Mouse (Mus musculus): ENCODE data around the gene Atp6v0b.

Atp6v0b gene

DNA sequence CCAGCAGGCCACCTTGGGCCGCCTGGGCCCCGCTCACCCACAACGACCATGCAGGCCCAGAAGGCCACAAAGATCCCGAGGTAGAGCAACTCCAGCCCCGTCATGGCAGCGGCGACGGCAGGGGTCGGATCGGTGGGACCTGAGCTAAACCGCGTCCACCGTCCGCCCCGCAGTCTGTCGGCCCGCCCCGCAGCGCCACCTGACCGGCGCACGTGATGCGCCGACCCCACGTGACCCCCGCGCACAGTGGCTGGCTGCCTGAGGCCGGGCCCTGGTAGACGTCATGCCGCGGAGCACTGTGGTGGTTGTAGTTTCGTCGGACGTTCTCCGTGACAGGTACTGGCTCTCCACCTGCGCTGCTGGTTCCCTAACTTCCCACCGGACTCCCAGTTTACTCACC is at the start of gene Atp6v0b:
TSS of gene Atp6v0b (minus strand) at position 201 of the 400 bp plus-strand sequence.
- peak; percentile 80 to 90 for DNase-seq (ENCODE audit: low spot score in 2 of 2)

DNA sequence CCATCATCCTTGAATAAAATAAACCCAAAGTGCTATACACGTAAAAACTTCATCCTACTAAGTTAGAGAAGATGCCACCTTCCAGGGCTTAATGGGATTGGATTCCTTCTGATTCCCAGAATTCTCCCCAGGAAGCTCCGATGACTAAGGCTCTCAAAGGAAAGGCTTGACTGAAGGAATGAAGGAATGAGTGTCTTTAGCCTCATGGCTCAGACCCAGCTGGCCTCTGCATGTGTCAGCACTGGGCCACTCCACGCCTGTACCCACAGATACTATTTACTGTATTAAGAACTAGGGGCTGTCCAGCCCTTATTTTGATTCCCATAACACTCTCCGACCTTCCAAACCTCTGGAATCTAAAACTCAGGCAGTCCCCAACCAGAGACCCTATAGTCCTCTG is 46.9 kb upstream of the Atp6v0b start:
- DNase-seq (ENCODE audit: low spot score in 2 of 2): no peak

DNA sequence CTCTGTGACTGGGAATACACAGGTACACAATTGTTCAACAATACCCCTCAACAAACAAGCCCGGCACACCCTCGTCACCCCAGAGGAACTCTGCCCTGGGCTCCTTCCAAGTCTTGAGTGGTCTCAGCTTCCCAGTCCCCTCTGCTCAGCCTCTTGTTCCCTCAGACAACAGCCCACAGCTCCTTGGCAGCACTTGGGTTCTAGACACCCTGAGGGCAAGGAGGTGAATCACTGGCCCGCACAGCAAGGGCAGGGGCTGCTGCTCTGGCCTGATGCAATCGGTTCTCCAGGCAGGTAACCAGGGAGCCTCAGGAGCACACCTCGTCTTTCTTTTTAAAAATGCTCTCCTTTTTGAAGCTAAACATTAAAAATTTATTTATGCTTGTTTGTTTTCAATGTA is 46.1 kb upstream of the Atp6v0b start:
- no peak for DNase-seq (ENCODE audit: low spot score in 2 of 2)

DNA sequence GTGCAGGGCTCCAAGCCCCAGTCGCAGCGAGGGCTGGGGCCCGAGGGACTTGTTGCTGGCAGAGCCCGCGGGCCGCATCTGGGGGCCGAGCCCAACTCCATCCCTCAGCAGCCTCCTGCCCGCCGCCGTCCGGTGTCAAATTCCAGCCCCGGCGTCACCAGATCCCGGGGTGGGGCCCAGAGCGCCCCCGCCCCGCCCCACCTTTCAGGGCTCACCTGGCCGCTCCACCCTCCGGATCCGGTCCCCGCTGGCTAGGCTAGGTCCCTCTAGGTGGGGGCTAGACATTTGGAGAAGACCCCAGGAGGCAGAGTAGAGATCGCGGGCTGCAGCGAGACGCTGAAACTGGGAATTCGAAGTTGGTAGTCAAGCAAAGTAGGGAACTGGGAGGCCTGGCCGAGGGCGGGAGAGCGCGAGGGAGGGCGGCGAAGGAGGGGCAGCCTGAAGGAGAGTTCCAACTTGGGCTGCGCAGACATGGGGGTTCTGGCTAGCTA is 42.3 kb upstream of the Atp6v0b start, which contains the start of gene Artn:
TSS of gene Artn (minus strand) at position 373 of the 491 bp plus-strand sequence.
- DNase-seq (ENCODE audit: low spot score in 2 of 2): no peak

DNA sequence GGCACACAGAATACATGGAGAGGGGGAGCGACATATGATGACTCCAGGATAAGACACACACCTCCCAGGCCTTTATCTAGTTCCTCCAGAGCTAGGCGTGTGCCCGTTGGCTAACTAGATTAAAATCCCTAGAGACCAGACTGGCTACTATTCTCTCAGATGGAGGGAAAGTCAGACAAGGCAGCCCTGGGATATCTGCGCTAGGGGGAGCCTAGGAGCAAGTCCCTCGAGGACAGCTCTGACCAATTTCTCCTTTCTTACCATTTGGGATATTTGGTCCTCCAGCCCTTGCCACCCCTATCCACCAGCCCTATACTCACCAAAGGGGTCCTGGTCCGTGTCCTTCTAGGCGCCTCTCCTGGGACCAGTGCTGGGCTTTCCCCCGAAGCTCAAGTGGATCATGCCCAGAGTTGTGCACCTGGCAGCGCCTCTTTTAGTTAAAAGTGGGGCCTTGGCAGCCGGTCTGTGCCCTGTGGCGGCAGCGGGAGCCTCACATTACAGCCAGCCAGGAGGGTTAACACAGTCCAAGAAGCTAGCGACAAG is 41.6 kb upstream of the Atp6v0b start:
- DNase-seq (ENCODE audit: low spot score in 2 of 2): no peak

DNA sequence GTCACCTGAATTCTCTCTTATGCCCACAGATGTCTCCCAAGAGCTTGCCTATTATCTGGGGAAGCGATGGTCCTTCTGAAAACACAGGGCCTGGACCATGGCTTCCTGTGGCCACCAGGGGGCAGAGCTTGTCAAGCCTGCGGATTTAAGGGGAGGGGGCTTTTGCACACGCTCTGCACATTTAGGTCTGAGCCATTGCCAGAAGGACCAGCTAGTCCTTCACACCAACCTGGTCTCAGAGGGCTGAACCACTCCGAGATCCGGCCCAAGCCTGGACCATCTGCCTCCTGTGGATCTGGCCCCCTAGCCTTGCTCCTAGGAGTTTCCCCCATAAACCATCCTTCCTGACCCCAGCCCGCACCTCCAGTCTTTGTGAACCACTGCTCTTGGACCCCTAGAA is 41.1 kb upstream of the Atp6v0b start:
- no peak for DNase-seq (ENCODE audit: low spot score in 2 of 2)

DNA sequence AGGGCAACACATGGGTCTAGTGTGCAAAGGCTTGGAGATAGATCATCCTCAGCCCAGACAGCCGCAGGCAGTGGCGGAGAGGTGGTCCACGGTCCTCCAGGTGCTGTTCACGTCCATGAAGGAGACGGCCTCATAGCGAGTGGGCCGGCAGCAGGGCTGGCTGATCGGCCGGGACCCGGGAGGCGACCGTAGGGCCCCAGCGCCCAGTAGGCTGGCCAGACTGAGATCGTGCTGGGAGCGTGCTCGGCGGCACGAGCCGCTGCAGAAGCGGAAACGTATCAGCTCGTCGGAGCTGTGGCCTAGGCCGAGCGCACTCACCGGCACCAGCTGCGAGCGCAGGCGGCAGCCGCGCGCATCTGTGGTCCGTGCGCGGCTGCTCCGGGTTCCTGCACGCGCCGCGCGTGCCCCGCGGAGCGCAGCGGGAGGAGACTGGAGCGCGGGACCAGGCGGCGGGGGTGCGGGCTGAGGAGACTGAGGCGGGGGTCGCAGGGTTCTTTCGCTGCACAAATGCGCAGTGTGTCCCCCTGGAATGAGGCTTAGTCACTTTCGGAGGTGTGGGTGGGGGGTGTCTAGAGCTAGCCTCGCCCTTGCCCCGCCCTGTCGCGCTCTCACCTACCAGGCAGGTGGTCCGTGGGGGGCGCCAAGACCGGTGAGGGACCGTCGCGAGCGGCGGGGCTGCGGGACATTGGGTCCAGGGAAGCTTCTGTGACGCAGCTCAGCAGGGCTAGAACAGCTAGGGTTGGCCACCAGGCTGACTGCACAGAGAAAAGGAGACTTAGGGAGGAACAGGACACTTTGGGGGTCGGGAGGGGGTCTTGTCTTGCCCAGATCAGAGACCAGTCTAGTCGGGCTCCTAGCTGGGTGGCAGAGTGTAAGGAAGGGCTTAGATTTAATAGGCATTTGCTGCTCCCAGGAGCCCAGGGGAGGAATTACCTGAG is 39.7 kb upstream of the Atp6v0b start:
- DNase-seq (ENCODE audit: low spot score in 2 of 2): no peak

DNA sequence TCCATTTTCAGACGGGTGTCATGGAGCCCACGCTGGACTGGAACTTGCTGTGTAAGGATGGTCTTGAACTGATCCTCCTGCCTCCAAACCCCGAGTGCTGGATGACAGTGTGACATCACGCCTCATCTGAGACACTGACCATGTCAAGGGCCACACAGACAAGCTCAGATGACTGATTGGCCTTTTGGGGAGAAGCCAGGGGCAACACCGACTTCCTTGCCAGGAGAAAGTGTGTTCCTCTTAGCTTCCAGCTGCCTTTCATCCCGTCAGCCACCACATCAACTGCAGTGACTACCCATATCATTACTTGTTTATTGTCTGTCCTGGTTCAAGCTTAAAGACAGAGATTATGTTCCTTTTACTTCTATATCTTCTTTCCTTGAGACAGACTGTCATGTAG is 37.8 kb upstream of the Atp6v0b start:
- no peak for DNase-seq (ENCODE audit: low spot score in 2 of 2)

DNA sequence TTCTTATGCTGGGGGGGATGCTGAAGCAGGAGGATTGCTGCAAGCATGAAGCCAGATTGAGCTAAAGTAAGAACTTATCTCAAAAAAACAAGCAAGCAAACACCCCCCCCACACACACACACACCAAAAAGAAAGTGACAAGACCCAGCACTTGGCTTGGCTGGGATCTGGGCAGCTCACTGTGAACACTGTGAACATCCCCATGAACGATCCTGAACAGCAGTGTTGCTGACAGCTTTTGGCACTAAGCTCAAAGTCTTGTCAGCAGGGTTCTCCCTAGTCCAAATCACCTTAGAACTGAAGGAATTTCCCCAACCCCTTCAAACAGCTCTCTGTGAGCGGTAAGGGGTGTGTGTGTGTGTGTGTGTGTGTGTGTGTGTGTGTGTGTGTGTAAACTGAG is 36.3 kb upstream of the Atp6v0b start:
- DNase-seq (ENCODE audit: low spot score in 2 of 2): no peak

DNA sequence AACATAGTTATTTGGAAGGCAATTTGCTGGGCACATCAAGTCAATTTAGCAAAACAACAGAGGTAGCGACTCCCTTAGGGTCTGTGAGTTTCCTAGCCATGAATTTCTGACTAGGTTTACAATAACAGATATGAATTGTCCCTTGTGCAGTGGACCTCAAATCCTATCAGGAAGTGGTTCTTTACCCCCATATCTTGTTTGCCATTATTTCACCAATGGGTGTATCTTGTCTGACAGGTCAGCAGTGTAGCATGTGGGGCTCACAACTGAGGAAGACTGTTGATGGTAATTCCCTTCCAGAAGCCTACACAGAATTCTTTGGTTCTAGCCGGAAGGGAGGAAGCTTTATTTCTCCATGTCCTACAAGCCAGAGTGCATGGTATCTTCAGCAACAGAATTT is 34.2 kb upstream of the Atp6v0b start:
- no peak for DNase-seq (ENCODE audit: low spot score in 2 of 2)

DNA sequence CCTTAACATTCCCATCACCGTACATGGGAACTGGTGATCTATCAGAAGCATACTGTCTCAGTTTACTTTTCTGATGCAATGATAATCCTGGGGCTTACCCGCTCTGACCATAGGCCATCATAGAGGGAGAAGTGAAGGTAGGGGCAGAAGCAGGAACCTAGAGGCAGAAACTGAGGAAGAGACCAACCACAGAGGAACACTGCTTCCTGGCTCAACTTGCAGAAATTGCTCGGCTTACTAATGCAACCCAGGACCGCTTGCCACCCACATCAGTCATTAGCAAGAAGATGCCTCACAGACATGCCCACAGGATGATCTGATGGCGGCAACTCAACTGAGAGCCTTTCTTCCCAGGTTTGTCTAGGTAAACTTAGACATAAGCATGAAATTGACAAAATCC is 31.6 kb upstream of the Atp6v0b start:
- no peak for DNase-seq (ENCODE audit: low spot score in 2 of 2)

DNA sequence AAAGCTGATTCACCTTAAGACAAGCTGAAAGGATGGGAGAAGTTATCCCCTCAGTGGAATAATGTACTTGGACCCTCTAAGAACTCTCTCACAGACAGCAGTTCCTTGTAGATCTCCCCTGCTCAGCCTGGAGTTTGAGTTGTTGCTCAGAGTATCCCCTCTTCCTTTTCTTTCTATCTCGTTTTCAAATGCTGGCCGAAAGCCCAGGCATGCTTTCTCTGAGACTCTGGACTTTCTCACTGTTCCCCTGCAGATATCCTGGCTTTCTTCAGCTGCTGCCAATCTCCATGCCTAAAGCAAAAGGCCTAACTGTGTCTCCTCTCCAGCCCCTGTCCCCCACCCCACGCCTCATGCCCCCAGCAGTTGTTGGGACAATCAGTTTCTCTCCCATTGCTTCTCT is 31.1 kb upstream of the Atp6v0b start:
- no peak for DNase-seq (ENCODE audit: low spot score in 2 of 2)

DNA sequence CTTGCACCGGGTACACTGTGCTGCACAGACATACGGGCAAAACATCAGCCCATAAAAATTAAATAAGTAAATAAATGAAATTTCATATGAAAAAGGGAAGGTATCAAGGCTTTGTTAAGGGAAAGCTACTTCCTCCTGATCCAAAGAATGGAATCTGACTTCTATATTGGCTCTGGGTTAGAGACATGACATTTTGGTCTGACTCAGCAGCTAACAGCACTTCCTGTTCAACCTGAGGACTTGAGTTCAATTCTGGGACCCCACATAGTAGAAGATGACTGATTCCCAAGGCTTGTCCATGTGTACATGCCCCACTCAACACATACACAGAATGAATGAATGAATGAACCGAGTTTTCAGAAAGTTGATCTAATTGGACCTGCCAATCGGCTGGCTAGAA is 30.7 kb upstream of the Atp6v0b start:
- DNase-seq (ENCODE audit: low spot score in 2 of 2): no peak

DNA sequence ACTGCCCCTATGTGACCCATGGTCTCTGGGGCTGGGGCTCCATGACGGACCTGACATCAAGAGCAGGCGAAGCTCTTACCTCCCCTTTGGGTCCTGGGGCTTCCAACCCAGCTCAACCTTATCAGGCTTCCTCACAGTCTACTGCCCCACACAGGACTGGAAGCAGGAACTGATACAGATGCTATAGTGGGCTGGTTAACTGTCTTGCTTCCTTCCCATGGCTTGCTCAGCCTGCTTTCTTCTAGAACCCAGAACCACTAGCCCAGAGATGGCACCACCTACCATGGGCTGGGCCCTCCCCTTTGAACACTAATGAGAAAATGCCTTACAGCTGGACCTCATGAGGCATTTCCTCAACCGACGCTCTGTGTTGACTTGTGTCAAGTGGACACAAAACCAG is 30.3 kb upstream of the Atp6v0b start:
- no peak for DNase-seq (ENCODE audit: low spot score in 2 of 2)

DNA sequence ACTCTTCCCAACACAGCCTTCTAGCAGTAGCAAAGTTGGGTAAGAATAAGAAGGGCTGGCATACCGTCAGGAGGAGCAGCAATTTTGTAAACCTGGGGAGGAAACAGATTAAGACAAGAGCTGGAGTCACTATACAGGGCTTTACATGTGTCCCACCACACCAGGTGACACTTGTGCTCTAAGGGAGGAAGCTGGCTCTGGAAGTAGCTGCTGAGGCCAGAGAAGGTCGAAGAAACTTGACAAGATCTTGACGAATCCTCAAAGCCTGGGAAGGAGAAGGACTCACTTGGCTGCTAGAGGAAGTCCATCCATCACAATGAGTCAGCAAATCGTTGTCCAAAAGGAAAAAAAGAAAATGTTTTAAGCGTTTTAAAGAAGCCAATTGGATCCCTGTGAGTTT is 29.3 kb upstream of the Atp6v0b start:
- DNase-seq (ENCODE audit: low spot score in 2 of 2): no peak

DNA sequence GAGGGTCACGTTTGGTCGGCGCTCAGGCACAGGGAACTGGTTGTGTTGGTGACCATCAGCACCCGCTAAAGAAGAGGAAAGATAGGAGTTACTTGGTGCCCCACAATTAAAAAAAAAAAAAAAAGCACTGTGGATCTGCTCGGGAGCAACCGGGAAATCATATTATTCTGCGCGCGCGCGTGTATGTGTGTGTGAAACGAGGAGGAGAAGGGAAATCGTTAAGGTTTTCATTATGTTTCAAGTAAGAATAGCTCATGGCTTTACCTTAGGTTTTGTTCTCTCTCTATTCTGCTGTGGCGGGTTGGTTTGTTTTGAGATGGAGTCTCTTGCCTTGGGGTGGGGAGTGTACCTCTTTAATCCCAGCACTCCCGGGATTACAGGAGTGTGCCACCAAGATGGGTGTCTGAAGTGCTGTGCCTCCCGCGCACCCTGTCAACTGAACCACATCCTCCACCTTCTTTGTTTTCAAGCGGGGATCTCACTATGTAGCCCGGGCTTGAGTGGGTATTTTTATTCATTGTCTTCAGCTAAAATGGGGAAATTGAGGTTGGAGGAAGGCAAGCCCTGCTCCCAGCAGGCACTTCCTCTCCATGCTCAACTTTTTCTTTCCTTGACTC is 28.5 kb upstream of the Atp6v0b start:
- no peak for DNase-seq (ENCODE audit: low spot score in 2 of 2)

DNA sequence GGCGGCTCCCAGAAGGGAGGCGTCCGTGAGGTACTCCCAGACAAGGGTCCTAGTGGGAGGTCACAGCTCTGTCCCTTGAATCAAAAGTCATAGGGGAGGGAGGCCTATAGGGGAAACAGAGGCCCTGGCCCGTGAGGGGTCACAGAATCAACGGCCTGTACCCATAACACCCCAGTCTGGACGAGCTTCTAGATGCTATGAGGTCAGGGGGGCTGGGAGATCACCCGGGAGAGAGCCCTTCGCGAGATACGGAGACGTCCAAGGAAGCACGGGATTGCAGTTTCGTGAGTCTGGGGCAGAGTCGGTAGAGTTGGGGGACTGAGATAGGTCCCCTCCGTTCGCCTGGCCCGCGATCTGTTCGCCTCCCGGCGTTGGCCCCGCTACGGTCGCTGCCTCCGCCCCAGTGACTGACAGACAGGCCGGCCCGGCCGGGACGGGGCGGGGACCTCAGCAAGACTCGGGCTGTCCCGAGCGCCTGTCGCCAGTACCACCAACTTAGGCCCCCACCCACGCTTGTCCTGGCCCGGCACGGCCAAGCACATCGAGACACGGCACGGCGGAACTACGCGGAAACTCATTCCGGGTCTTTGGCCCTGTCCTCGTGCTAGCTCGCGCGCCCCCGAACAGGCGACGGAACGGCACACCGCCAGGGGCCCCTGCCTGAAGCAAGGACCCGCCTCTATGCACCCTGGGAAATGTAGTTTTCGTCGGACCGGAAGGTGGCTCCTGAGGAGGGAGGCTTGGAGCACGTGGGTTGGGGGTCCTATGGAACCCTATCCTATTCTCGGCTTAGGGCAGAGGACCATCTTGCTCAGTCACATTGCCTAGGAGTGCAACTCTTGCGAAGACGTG is 27.7 kb upstream of the Atp6v0b start, which contains the start of gene Ipo13:
TSS of gene Ipo13 (minus strand) at position 409 of the 852 bp plus-strand sequence.
- peak; percentile 94 to 95 for DNase-seq (ENCODE audit: low spot score in 2 of 2)

DNA sequence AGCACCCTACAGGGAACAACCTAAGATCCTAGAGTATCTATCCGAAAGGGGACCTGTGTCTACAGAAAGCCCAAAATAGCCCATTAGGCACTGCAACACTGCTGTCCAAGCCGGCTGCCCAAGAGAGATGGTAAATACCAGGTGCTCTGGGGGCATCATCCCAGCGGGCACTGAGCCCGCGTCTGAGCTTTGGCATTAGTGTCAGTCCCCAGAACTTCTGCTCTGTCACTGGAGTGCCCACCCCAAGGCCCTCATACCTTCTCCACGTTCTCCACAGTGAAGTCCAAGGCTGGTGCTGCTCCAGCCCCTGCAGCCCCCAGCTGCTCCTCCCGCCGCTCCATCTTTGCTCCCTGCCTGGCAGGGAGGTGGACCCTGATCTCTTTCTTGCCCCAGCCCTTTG is 26.9 kb upstream of the Atp6v0b start:
- DNase-seq (ENCODE audit: low spot score in 2 of 2): no peak

DNA sequence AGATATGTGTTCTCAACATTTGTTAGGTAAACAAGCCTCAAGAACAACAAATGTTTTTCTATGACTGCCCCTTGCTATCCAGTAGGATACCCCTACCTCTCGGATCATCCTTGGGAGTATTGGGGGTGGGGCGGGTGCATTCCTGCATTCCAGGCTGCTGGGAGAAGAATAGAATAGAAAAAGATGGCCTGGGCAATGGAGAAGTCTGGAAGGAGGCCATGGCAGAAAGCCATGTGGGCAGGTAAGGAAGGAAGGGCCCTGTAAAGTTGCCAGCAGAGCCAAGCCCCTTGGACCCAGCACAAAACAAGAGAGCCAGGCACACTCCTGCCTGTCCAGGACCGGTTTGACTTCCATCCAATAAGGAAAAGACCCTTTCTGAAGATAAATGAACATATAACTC is 26.3 kb upstream of the Atp6v0b start:
- DNase-seq (ENCODE audit: low spot score in 2 of 2): no peak

DNA sequence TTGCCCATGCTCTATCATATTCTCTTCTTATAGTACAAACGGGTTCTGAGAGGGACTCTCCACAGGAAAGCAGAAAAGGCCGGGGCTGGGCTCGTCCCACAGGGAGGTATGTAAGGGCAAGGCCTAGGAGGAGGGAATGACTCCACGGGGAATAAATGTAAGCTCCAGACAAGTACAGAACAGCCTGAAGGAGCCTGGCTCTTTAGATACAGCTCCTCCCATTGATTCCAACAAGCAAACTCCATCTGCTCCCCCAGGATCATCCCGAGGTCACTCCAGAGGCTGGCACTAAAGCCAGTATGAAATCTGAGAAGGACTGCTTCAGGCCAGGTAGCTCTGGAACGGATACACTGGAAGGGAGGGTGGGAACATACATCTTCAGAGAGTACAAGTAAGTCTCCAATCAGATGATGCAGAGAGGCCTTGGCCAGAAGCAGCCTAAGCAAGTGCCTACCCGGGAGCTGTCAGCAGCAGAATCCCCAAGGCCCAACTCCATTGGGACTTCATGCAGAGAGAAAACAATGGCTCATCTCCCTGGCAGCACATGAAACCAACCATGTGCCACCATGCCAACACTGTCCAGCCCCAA is 25.6 kb upstream of the Atp6v0b start:
- no peak for DNase-seq (ENCODE audit: low spot score in 2 of 2)

DNA sequence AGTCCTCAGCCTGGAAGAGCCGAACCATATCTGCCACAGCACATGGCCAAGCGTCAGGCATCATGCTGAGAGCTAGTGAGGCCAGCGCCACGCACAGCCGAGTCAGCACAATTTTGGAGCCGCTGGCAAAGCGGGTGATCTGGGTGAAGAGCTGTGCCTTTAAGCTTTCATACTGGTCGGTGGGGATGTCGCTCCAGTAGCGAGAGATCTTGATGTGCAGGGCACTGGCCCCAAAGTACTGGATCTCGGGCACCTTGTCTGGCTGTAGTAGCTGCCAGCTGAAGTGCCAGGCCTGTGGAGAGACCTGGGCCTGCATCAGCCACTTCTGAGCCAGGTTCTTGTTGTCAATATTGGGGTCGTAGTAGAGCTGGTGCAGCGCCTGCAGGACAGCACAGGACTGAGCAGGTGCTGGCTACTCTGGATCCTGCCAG is 25.0 kb upstream of the Atp6v0b start:
- no peak for DNase-seq (ENCODE audit: low spot score in 2 of 2)
